Mouse (Mus musculus) cerebellum, postnatal 25 days (tissue): Measurements from ENCODE around the gene Mapkap1.

ENCODE experiments used
- DNase-seq, 2 experiments: peaks; one replicate each; pipeline ENCODE4 v3.0.0; 2021; ENCODE audit warnings: mixed read lengths in 2 of 2

Gene Mapkap1

GRCm38 (mm10) chr2:34533281-34533680 lies 126.7 kb downstream of the Mapkap1 start:
- DNase-seq: no peak

- DNase-seq: no peak
Observed at GRCm38 (mm10) chr2:34534996-34535395, 128.4 kb downstream of the Mapkap1 start.

- DNase-seq: no peak
Observed at GRCm38 (mm10) chr2:34537356-34537755, 130.8 kb downstream of the Mapkap1 start.

- no peak for DNase-seq
Observed at GRCm38 (mm10) chr2:34543581-34543980, 137.0 kb downstream of the Mapkap1 start.

GRCm38 (mm10) chr2:34544021-34544420 lies 137.4 kb downstream of the Mapkap1 start:
- DNase-seq: no peak

GRCm38 (mm10) chr2:34544646-34545395 lies 138.2 kb downstream of the Mapkap1 start:
- DNase-seq: no peak

- no peak for DNase-seq
Observed at GRCm38 (mm10) chr2:34546176-34546677, 139.7 kb downstream of the Mapkap1 start.

- DNase-seq: peak in 1 of 2 experiments; percentile 21
Observed at GRCm38 (mm10) chr2:34547516-34547915, 140.9 kb downstream of the Mapkap1 start.

GRCm38 (mm10) chr2:34548961-34549360 lies 142.4 kb downstream of the Mapkap1 start:
- DNase-seq: no peak

GRCm38 (mm10) chr2:34549469-34549868 lies 142.9 kb downstream of the Mapkap1 start:
- DNase-seq: no peak

- no peak for DNase-seq
Observed at GRCm38 (mm10) chr2:34552772-34553171, 146.2 kb downstream of the Mapkap1 start.

- no peak for DNase-seq
Observed at GRCm38 (mm10) chr2:34553580-34554231, 147.1 kb downstream of the Mapkap1 start.

GRCm38 (mm10) chr2:34560146-34560545 lies 153.6 kb downstream of the Mapkap1 start:
- no peak for DNase-seq

- no peak for DNase-seq
Observed at GRCm38 (mm10) chr2:34563089-34563694, 156.6 kb downstream of the Mapkap1 start.

GRCm38 (mm10) chr2:34563865-34564264 lies 157.3 kb downstream of the Mapkap1 start:
- DNase-seq: no peak

GRCm38 (mm10) chr2:34566146-34566545 lies 159.6 kb downstream of the Mapkap1 start:
- peak in 1 of 2 experiments; percentile 39 for DNase-seq

- no peak for DNase-seq
Observed at GRCm38 (mm10) chr2:34566601-34567000, 160.0 kb downstream of the Mapkap1 start.

GRCm38 (mm10) chr2:34569131-34569530 lies 162.6 kb downstream of the Mapkap1 start:
- DNase-seq: peak in 1 of 2 experiments; percentile 32

GRCm38 (mm10) chr2:34570378-34570777 lies 163.8 kb downstream of the Mapkap1 start:
- DNase-seq: no peak

GRCm38 (mm10) chr2:34571096-34571495 lies 164.5 kb downstream of the Mapkap1 start:
- no peak for DNase-seq

- DNase-seq: no peak
Observed at GRCm38 (mm10) chr2:34573073-34573472, 166.5 kb downstream of the Mapkap1 start.

GRCm38 (mm10) chr2:34588546-34588945 lies 182.0 kb downstream of the Mapkap1 start:
- no peak for DNase-seq

- no peak for DNase-seq
Observed at GRCm38 (mm10) chr2:34591721-34592360, 185.3 kb downstream of the Mapkap1 start.
